Mouse (Mus musculus): ENCODE results near the gene Foxd4. TPM values are rescaled to one million over a fixed set of nuclear protein-coding genes. Genes with fewer than 3 reads are reported as not detected.
"Not testable (repeated sequence)": the region's sequence is repeated elsewhere in the genome, so short reads cannot be mapped to it uniquely, and the experiment has no call there.

Foxd4 gene
- polyA plus RNA-seq, 1 experiment from 2014 or later, result 0.08 TPM

GRCm38 (mm10) chr19:24881237-24881636, 19.8 kb downstream of the Foxd4 start:
- H3K27ac ChIP-seq (ENCODE audit: low read length), result no peak overlapping the region
- no peaks in the 10 kb centered on the region for H3K36me3 ChIP-seq (ENCODE audit: control insufficient read depth, insufficient read depth)
- no peaks in the 10 kb centered on the region for H3K4me1 ChIP-seq (ENCODE audit: control insufficient read depth, low read depth, low read length)
- H3K4me2 ChIP-seq (ENCODE audit: low read depth, low read length), result no peak overlapping the region
- no peaks in the 10 kb centered on the region for H3K9me3 ChIP-seq (replicated peaks; ENCODE audit: control insufficient read depth, low read length)
- no peak overlapping the region for H3K9ac ChIP-seq (ENCODE audit: low read depth, low read length)
- no peak for ATAC-seq (ENCODE audit: low read depth)
- H3K4me3 ChIP-seq (ENCODE audit: low read depth, low read length), result no peak overlapping the region
- H3K27me3 ChIP-seq (ENCODE audit: control insufficient read depth, insufficient read depth, low read depth, low read length), result no peaks in the 10 kb centered on the region
- 55% methylated on average over 4 of the region's 4 CpGs for WGBS (ENCODE audit: insufficient replicate concordance)

GRCm38 (mm10) chr19:24875129-24875870, 25.7 kb downstream of the Foxd4 start, which contains the start of gene Gm10053:
Gene Gm10053, plus strand, starts transcription at chr19:24875686.
- not testable (repeated sequence) for H3K4me2 ChIP-seq (ENCODE audit: low read depth, low read length); H3K4me1 ChIP-seq (ENCODE audit: control insufficient read depth, low read depth, low read length); H3K9ac ChIP-seq (ENCODE audit: low read depth, low read length); H3K9me3 ChIP-seq (replicated peaks; ENCODE audit: control insufficient read depth, low read length); H3K36me3 ChIP-seq (ENCODE audit: control insufficient read depth, insufficient read depth); H3K27ac ChIP-seq (ENCODE audit: low read length); H3K27me3 ChIP-seq (ENCODE audit: control insufficient read depth, insufficient read depth, low read depth, low read length); H3K4me3 ChIP-seq (ENCODE audit: low read depth, low read length)
- peak; percentile 65 for ATAC-seq (ENCODE audit: low read depth)
- 56% methylated on average over 23 of the region's 26 CpGs for WGBS (ENCODE audit: insufficient replicate concordance)

GRCm38 (mm10) chr19:24873873-24874272, 27.1 kb downstream of the Foxd4 start:
- Histone ChIP-seq H3K27me3 (ENCODE audit: control insufficient read depth, insufficient read depth, low read depth, low read length) (peaks cover 3% of the 10 kb centered on the region; the same call in 1 of the 2 replicates), H3K4me2 (ENCODE audit: low read depth, low read length) (no peak overlapping the region), H3K27ac (ENCODE audit: low read length) (no peak overlapping the region), H3K36me3 (ENCODE audit: control insufficient read depth, insufficient read depth) (no peaks in the 10 kb centered on the region), H3K4me3 (ENCODE audit: low read depth, low read length) (no peak overlapping the region), H3K4me1 (ENCODE audit: control insufficient read depth, low read depth, low read length) (no peaks in the 10 kb centered on the region), H3K9me3 (replicated peaks; ENCODE audit: control insufficient read depth, low read length) (no peaks in the 10 kb centered on the region), H3K9ac (ENCODE audit: low read depth, low read length) (no peak overlapping the region)
- 53% methylated on average over 2 of the region's 2 CpGs for WGBS (ENCODE audit: insufficient replicate concordance)
- ATAC-seq (ENCODE audit: low read depth), result no peak

GRCm38 (mm10) chr19:24871037-24871635, 29.9 kb downstream of the Foxd4 start:
- Histone ChIP-seq H3K4me3 (ENCODE audit: low read depth, low read length) (no peak overlapping the region), H3K4me1 (ENCODE audit: control insufficient read depth, low read depth, low read length) (no peaks in the 10 kb centered on the region), H3K9me3 (replicated peaks; ENCODE audit: control insufficient read depth, low read length) (no peaks in the 10 kb centered on the region), H3K27me3 (ENCODE audit: control insufficient read depth, insufficient read depth, low read depth, low read length) (peaks cover 3% of the 10 kb centered on the region; the same call in 1 of the 2 replicates), H3K9ac (ENCODE audit: low read depth, low read length) (no peak overlapping the region), H3K4me2 (ENCODE audit: low read depth, low read length) (0 out of 2 replicates have a peak overlapping the region, but pooled peaks have one; percentile 6), H3K36me3 (ENCODE audit: control insufficient read depth, insufficient read depth) (no peaks in the 10 kb centered on the region), H3K27ac (ENCODE audit: low read length) (no peak overlapping the region)
- no peak for ATAC-seq (ENCODE audit: low read depth)
- 21% methylated on average over 18 of the region's 18 CpGs for WGBS (ENCODE audit: insufficient replicate concordance)

- ATAC-seq (ENCODE audit: low read depth), result no peak
- Histone ChIP-seq H3K9me3 (replicated peaks; ENCODE audit: control insufficient read depth, low read length) (no peaks in the 10 kb centered on the region), H3K27me3 (ENCODE audit: control insufficient read depth, insufficient read depth, low read depth, low read length) (peaks cover 18% of the 10 kb centered on the region), H3K36me3 (ENCODE audit: control insufficient read depth, insufficient read depth) (no peaks in the 10 kb centered on the region), H3K4me2 (ENCODE audit: low read depth, low read length) (no peak overlapping the region), H3K4me3 (ENCODE audit: low read depth, low read length) (no peak overlapping the region), H3K4me1 (ENCODE audit: control insufficient read depth, low read depth, low read length) (no peaks in the 10 kb centered on the region), H3K9ac (ENCODE audit: low read depth, low read length) (no peak overlapping the region), H3K27ac (ENCODE audit: low read length) (no peak overlapping the region)
- WGBS (ENCODE audit: insufficient replicate concordance), result 58% methylated on average over 9 of the region's 9 CpGs
Measured at GRCm38 (mm10) chr19:24865436-24865835, 35.6 kb downstream of the Foxd4 start.

GRCm38 (mm10) chr19:24861612-24862451, 39.2 kb downstream of the Foxd4 start, which contains the start of gene Pgm5:
Gene Pgm5, minus strand, starts transcription at chr19:24861855.
- H3K27ac ChIP-seq (ENCODE audit: low read length), result no peak within 1 kb of the TSS
- peaks cover 19% of the 10 kb centered on the region for H3K27me3 ChIP-seq (ENCODE audit: control insufficient read depth, insufficient read depth, low read depth, low read length)
- no peaks in the 10 kb centered on the region for H3K4me1 ChIP-seq (ENCODE audit: control insufficient read depth, low read depth, low read length)
- ATAC-seq (ENCODE audit: low read depth), result no peak
- peak within 1 kb of the TSS; percentile 35; the same call in 1 of the 2 replicates for H3K4me2 ChIP-seq (ENCODE audit: low read depth, low read length)
- H3K4me3 ChIP-seq (ENCODE audit: low read depth, low read length), result peak within 1 kb of the TSS; percentile 36
- H3K36me3 ChIP-seq (ENCODE audit: control insufficient read depth, insufficient read depth), result no peaks in the 10 kb centered on the region
- H3K9ac ChIP-seq (ENCODE audit: low read depth, low read length), result no peak within 1 kb of the TSS
- WGBS (ENCODE audit: insufficient replicate concordance), result 3% methylated on average over 39 of the region's 39 CpGs
- H3K9me3 ChIP-seq (replicated peaks; ENCODE audit: control insufficient read depth, low read length), result no peaks in the 10 kb centered on the region

GRCm38 (mm10) chr19:24861276-24861611, 39.8 kb downstream of the Foxd4 start:
- Histone ChIP-seq H3K27ac (ENCODE audit: low read length) (no peak overlapping the region), H3K27me3 (ENCODE audit: control insufficient read depth, insufficient read depth, low read depth, low read length) (peaks cover 19% of the 10 kb centered on the region), H3K4me1 (ENCODE audit: control insufficient read depth, low read depth, low read length) (no peaks in the 10 kb centered on the region), H3K9me3 (replicated peaks; ENCODE audit: control insufficient read depth, low read length) (no peaks in the 10 kb centered on the region), H3K36me3 (ENCODE audit: control insufficient read depth, insufficient read depth) (no peaks in the 10 kb centered on the region), H3K4me2 (ENCODE audit: low read depth, low read length) (peak overlapping the region; percentile 35; the same call in 1 of the 2 replicates), H3K9ac (ENCODE audit: low read depth, low read length) (no peak overlapping the region), H3K4me3 (ENCODE audit: low read depth, low read length) (peak overlapping the region; percentile 36)
- 18% methylated on average over 13 of the region's 13 CpGs for WGBS (ENCODE audit: insufficient replicate concordance)
- ATAC-seq (ENCODE audit: low read depth), result no peak

GRCm38 (mm10) chr19:24851456-24852315, 49.3 kb downstream of the Foxd4 start:
- no peak overlapping the region for H3K4me3 ChIP-seq (ENCODE audit: low read depth, low read length)
- ATAC-seq (ENCODE audit: low read depth), result no peak
- H3K4me2 ChIP-seq (ENCODE audit: low read depth, low read length), result no peak overlapping the region
- H3K4me1 ChIP-seq (ENCODE audit: control insufficient read depth, low read depth, low read length), result no peaks in the 10 kb centered on the region
- H3K9ac ChIP-seq (ENCODE audit: low read depth, low read length), result no peak overlapping the region
- 71% methylated on average over 21 of the region's 21 CpGs for WGBS (ENCODE audit: insufficient replicate concordance)
- H3K27me3 ChIP-seq (ENCODE audit: control insufficient read depth, insufficient read depth, low read depth, low read length), result no peaks in the 10 kb centered on the region
- H3K27ac ChIP-seq (ENCODE audit: low read length), result no peak overlapping the region
- H3K9me3 ChIP-seq (replicated peaks; ENCODE audit: control insufficient read depth, low read length), result no peaks in the 10 kb centered on the region
- no peaks in the 10 kb centered on the region for H3K36me3 ChIP-seq (ENCODE audit: control insufficient read depth, insufficient read depth)

Data from liver, embryonic 16.5 days (tissue).